Mouse (Mus musculus) subcutaneous adipose tissue, adult 2 months (tissue): ENCODE results near the gene Yy1. TPM values are rescaled to one million over a fixed set of nuclear protein-coding genes. Genes with fewer than 3 reads are reported as not detected.

Experiments
- polyA plus RNA-seq: library from polyadenylated mRNA; depleted of rRNA; stranded (reverse); fragments of >200 nt; gene quantifications from 2 replicates; pipeline ENCODE4 v1.2.3, GENCODE M21; 2012; ENCODE audit warnings: low replicate concordance; rRNA removed

Yy1 gene
- 10.4 and 19.1 TPM in 2 replicates for polyA plus RNA-seq

DNA sequence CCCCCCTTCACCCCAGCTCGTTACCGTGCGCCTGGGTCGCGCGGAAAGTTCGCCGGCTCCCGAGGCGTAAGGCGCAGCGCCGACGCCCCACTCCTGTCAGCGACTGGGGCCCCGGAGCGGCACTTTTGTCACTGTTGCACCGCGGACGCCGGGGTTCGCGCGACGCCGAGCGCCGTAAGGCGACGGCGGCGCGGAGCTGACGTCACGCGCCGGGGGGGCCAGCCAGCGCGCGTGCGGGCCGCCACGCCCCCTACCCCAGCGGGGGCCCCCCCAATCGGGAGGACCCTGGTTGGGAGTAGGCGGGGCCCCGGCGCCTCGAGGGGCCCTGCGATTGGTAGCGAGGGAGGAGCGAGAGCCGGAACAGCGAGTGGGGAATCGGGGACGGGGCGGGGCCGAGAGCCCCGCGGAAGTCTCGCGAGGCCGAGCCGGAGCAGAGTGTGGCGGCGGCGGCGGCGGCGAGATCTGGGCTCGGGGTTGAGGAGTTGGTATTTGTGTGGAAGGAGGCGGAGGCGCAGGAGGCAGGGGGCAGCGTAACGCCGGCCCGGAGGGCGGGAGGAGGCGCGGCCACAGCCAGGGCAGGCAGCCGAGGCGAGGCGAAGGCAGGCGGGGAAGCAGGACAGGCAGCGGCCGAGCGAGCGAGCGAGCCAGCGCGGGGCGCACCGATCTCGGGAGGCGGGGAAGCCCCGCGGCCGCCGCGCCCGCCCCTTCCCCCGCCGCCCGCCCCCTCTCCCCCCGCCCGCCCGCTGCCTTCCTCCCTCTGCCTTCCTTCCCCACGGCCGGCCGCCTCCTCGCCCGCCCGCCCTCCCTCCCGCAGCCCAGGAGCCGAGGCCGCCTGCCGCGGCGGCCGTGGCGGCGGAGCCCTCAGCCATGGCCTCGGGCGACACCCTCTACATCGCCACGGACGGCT lies at the start of gene Yy1:
Gene Yy1 (plus strand): TSS at position 428 of the 907 bp plus-strand sequence.

GRCm38 (mm10) chr12:108835840-108836409 lies 43.2 kb downstream of the Yy1 start, which contains the start of the genes Slc25a29 and Slc25a47:
TSS of gene Slc25a29 (minus strand) at chr12:108835883.
TSS of gene Slc25a47 (plus strand) at chr12:108836046.

Other genes starting within 250 kb of the Yy1 start
- gene Evl, start 238.3 kb upstream of the Yy1 start, polyA plus RNA-seq: 34.5 and 69.9 TPM in 2 replicates
- gene Degs2, start 90.7 kb upstream of the Yy1 start, polyA plus RNA-seq: 1.0 and 15.8 TPM in 2 replicates
- 6.7 and 13.5 TPM in 2 replicates for gene Slc25a29, start 42.9 kb downstream of the Yy1 start, polyA plus RNA-seq
- gene Slc25a47, start 43.1 kb downstream of the Yy1 start, polyA plus RNA-seq: 6.8 and 15.8 TPM in 2 replicates
- gene Wdr25, start 100.7 kb downstream of the Yy1 start, polyA plus RNA-seq: 11.5 and 14.5 TPM in 2 replicates
- 85.9 and 109 TPM in 2 replicates for gene Wars, start 101.2 kb downstream of the Yy1 start, polyA plus RNA-seq